Mouse (Mus musculus): ENCODE results near the gene Mpp2. TPM values are rescaled to one million over a fixed set of nuclear protein-coding genes. Genes with fewer than 3 reads are reported as not detected.
A peak's percentile ranks its signal among the peaks of the same experiment; 100 is the strongest.

The Mpp2 gene
- polyA plus RNA-seq, 1 experiment, result not detected

- 49% methylated on average over 8 of the region's 8 CpGs for WGBS
- Histone ChIP-seq H3K27ac (ENCODE audit: insufficient read depth, low read depth, low read length) (no peak overlapping the region), H3K4me3 (ENCODE audit: insufficient read depth, low read depth, low read length) (no peak overlapping the region), H3K4me1 (ENCODE audit: control insufficient read depth, insufficient read depth, low read length) (no peaks in the 10 kb centered on the region)
- TF ChIP-seq CTCF (IDR thresholded peaks at IDR 0.05; ENCODE audit: insufficient read depth, low read depth, low read length) (no peak), POLR2A (IDR thresholded peaks at IDR 0.05; ENCODE audit: insufficient read depth, low read depth, low read length) (no peak)
These were observed 53.4 kb downstream of the Mpp2 start for GRCm38 (mm10) chr11:102034887-102035286.

GRCm38 (mm10) chr11:102033055-102033591 is 55.2 kb downstream of the Mpp2 start:
- Histone ChIP-seq H3K4me1 (ENCODE audit: control insufficient read depth, insufficient read depth, low read length) (peaks cover 3% of the 10 kb centered on the region; the same call in 1 of the 2 replicates), H3K4me3 (ENCODE audit: insufficient read depth, low read depth, low read length) (no peak overlapping the region), H3K27ac (ENCODE audit: insufficient read depth, low read depth, low read length) (no peak overlapping the region)
- TF ChIP-seq CTCF (IDR thresholded peaks at IDR 0.05; ENCODE audit: insufficient read depth, low read depth, low read length), result no peak
- no peak for TF ChIP-seq POLR2A (IDR thresholded peaks at IDR 0.05; ENCODE audit: insufficient read depth, low read depth, low read length)
- 95% methylated on average over 12 of the region's 12 CpGs for WGBS

- no peak for TF ChIP-seq POLR2A (IDR thresholded peaks at IDR 0.05; ENCODE audit: insufficient read depth, low read depth, low read length)
- TF ChIP-seq CTCF (IDR thresholded peaks at IDR 0.05; ENCODE audit: insufficient read depth, low read depth, low read length), result no peak
- WGBS, result 43% methylated on average over 7 of the region's 7 CpGs
- Histone ChIP-seq H3K4me3 (ENCODE audit: insufficient read depth, low read depth, low read length) (no peak overlapping the region), H3K27ac (ENCODE audit: insufficient read depth, low read depth, low read length) (no peak overlapping the region), H3K4me1 (ENCODE audit: control insufficient read depth, insufficient read depth, low read length) (peaks cover 9% of the 10 kb centered on the region; the same call in 1 of the 2 replicates)
These were observed 57.2 kb downstream of the Mpp2 start for GRCm38 (mm10) chr11:102031149-102031548.

- H3K27ac ChIP-seq (ENCODE audit: insufficient read depth, low read depth, low read length), result no peak overlapping the region
- 46% methylated on average over 7 of the region's 7 CpGs for WGBS
- peaks cover 14% of the 10 kb centered on the region for H3K4me1 ChIP-seq (ENCODE audit: control insufficient read depth, insufficient read depth, low read length)
- no peak overlapping the region for H3K4me3 ChIP-seq (ENCODE audit: insufficient read depth, low read depth, low read length)
- TF ChIP-seq POLR2A (IDR thresholded peaks at IDR 0.05; ENCODE audit: insufficient read depth, low read depth, low read length) (no peak), CTCF (IDR thresholded peaks at IDR 0.05; ENCODE audit: insufficient read depth, low read depth, low read length) (no peak)
These were observed 58.3 kb downstream of the Mpp2 start for GRCm38 (mm10) chr11:102029966-102030365.

- WGBS, result 76% methylated on average over 4 of the region's 4 CpGs
- TF ChIP-seq POLR2A (IDR thresholded peaks at IDR 0.05; ENCODE audit: insufficient read depth, low read depth, low read length), result no peak
- no peak for TF ChIP-seq CTCF (IDR thresholded peaks at IDR 0.05; ENCODE audit: insufficient read depth, low read depth, low read length)
- Histone ChIP-seq H3K4me3 (ENCODE audit: insufficient read depth, low read depth, low read length) (no peak overlapping the region), H3K4me1 (ENCODE audit: control insufficient read depth, insufficient read depth, low read length) (peaks cover 19% of the 10 kb centered on the region), H3K27ac (ENCODE audit: insufficient read depth, low read depth, low read length) (no peak overlapping the region)
These were observed 59.0 kb downstream of the Mpp2 start for GRCm38 (mm10) chr11:102029304-102029703.

GRCm38 (mm10) chr11:102028087-102028816 is 60.1 kb downstream of the Mpp2 start, which contains the start of gene Mpp3:
TSS of gene Mpp3 (minus strand) at chr11:102028461.
- peak within 1 kb of the TSS; percentile 73; the same call in 1 of the 2 replicates for H3K4me3 ChIP-seq (ENCODE audit: insufficient read depth, low read depth, low read length)
- no peak for TF ChIP-seq POLR2A (IDR thresholded peaks at IDR 0.05; ENCODE audit: insufficient read depth, low read depth, low read length)
- H3K27ac ChIP-seq (ENCODE audit: insufficient read depth, low read depth, low read length), result peak within 1 kb of the TSS; percentile 13
- H3K4me1 ChIP-seq (ENCODE audit: control insufficient read depth, insufficient read depth, low read length), result peaks cover 25% of the 10 kb centered on the region
- WGBS, result 64% methylated on average over 6 of the region's 6 CpGs

- no peak for TF ChIP-seq CTCF (IDR thresholded peaks at IDR 0.05; ENCODE audit: insufficient read depth, low read depth, low read length)
- TF ChIP-seq POLR2A (IDR thresholded peaks at IDR 0.05; ENCODE audit: insufficient read depth, low read depth, low read length), result no peak
- WGBS, result 9% methylated on average over 12 of the region's 12 CpGs
- peak overlapping the region; percentile 73 for H3K4me3 ChIP-seq (ENCODE audit: insufficient read depth, low read depth, low read length)
- peak overlapping the region; percentile 13 for H3K27ac ChIP-seq (ENCODE audit: insufficient read depth, low read depth, low read length)
- H3K4me1 ChIP-seq (ENCODE audit: control insufficient read depth, insufficient read depth, low read length), result peaks cover 28% of the 10 kb centered on the region
These were observed 60.8 kb downstream of the Mpp2 start for GRCm38 (mm10) chr11:102027361-102028017.

- TF ChIP-seq CTCF (IDR thresholded peaks at IDR 0.05; ENCODE audit: insufficient read depth, low read depth, low read length), result no peak
- peak; percentile 62; the same call in 1 of the 2 replicates for TF ChIP-seq POLR2A (IDR thresholded peaks at IDR 0.05; ENCODE audit: insufficient read depth, low read depth, low read length)
- Histone ChIP-seq H3K4me1 (ENCODE audit: control insufficient read depth, insufficient read depth, low read length) (peaks cover 28% of the 10 kb centered on the region), H3K27ac (ENCODE audit: insufficient read depth, low read depth, low read length) (peak overlapping the region; percentile 42; the same call in 1 of the 2 replicates), H3K4me3 (ENCODE audit: insufficient read depth, low read depth, low read length) (peak overlapping the region; percentile 73)
- 1% methylated on average over 70 of the region's 73 CpGs for WGBS
These were observed 61.5 kb downstream of the Mpp2 start for GRCm38 (mm10) chr11:102026694-102027360.

All from olfactory bulb, adult 2 months (tissue).